Mouse (Mus musculus): ENCODE data around the gene Tet2.
"Not testable (repeated sequence)": the region's sequence is repeated elsewhere in the genome, so short reads cannot be mapped to it uniquely, and the experiment has no call there.

DNA sequence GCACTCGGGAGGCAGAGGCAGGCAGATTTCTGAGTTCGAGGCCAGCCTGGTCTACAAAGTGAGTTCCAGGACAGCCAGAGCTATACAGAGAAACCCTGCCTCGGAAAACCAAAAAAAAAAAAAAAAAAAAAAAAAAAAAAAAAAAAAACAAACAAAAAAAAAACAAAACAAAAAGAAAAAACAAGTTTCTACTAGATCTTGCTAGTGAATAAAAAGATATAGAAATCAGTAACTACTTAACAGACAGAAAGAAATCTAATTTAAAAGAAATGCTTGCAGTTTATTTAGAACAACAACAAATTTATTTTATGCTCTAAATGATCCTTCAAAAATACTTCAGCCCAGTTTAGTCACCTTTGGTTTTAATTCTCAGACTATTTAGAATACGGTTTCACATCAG, 6.4 kb downstream of the Tet2 start:
- TF ChIP-seq CTCF (IDR thresholded peaks at IDR 0.05; ENCODE audit: control insufficient read depth, insufficient read depth, low read length); POLR2A (IDR thresholded peaks at IDR 0.05; ENCODE audit: borderline replicate concordance, control insufficient read depth, low read depth, low read length): not testable (repeated sequence)

Data from bone marrow, adult 2 months (tissue).